Mouse (Mus musculus): Measurements from ENCODE around the gene Ankrd33b. TPM values are rescaled to one million over a fixed set of nuclear protein-coding genes. Genes with fewer than 3 reads are reported as not detected.

Gene Ankrd33b
- total RNA-seq (2021) = 1 to 10 TPM; 1.6 to 2.1 TPM
- long read RNA-seq, experiment 1, partial matches to known transcripts = 0 of 1 reads
- long read RNA-seq, experiment 1, other reads (novel, unspliced or antisense) = 1 of 1 reads
- long read RNA-seq, experiment 2, full-length matches to known transcripts = 4 of 4 reads
- long read RNA-seq, experiment 2, partial matches to known transcripts = 0 of 4 reads
- long read RNA-seq, experiment 2, other reads (novel, unspliced or antisense) = 0 of 4 reads

DNA sequence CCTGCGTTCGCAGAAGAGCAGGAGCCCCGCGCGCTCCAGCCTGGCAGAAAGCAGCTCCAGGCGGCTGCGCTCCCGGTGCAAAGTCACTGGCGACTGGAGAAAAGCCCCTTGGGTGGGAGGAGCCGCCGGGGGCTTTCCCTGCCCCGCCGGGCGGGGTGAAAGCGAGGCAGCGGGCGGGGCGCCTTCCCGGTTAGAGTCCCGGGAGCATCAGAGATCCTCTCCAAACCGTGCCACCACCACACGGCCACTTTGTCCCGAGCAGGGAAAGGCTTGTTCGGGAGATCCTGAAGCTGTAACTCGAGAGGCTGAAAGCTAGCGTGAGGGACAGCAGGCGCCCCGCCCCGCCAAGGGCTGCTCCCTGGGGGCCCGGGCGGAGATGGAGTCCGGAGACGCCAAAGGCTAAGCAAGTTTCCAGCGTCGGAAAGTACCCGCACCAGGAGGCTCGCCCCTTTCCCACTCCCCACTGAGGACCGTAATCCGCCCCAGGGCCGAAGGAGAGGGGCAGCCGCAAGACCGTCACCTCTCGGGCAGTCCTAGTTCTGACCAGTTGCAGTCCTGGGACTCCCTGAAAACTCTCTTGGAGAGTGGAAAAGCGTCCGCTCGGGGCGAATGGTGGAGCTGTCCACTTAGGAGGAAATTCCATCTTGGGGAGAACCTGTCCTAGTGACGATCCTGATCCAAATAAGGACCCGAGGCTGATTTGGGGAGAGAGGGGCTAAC lies at the start of gene Ankrd33b:
TSS of gene Ankrd33b (minus strand) at position 246 of the 720 bp plus-strand sequence.
- peak; percentile 56 for DNase-seq

DNA sequence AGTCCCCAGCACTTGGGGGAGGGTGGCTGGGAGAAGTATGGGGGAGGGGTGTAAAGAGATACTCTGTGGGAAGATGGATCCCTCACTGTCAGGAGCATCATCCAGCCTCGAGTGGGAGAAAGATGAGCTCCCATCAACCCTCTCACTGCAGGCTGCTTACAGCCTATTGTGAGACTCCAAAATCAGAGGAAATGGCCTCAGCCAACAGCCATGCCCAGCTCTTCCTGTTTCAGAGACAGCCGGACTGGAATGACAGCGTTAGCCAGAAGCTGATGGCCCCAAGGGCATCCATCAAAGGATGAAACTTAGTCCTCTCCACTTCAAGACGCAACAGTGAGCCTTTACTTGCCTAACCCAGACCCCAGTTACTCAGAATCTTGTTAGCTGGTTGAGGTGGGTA lies 47.7 kb upstream of the Ankrd33b start:
- no peak for DNase-seq

DNA sequence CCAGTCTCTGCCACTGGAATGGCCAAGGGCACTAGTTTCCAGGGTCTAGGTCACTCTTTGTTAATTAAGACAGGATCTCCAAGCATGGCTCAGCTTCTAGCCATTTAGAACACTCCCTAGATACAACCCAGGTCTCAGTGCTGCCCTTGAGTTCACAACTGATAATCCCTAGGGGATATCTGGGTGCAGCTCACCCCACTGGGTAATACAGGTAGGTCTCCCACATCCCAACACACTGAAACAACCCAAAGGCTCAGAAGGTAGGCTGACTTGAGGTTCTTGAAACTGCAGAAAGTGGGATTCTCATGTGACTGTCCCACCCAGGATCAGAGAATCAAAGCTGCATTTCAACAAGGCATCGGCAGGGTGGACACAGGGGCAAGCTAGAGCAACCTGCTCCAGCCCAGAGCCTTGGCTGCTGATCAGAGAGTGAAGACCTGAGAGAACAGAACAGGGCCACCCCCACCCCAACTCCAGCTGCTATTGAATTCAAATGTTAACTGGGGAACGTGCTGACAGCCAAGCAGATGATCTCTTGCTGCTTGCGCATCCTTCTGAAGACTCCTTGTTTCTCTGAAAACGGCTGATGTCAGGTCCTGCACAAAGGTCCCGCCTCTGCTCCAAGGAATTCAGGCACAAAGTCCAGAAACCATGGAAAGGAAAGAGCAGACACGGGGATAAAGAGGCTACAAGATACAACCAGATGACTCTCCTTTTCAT lies 46.8 kb upstream of the Ankrd33b start:
- DNase-seq = no peak

- no peak for DNase-seq
These were observed 46.1 kb upstream of the Ankrd33b start for GRCm38 (mm10) chr15:31413662-31414061.

DNA sequence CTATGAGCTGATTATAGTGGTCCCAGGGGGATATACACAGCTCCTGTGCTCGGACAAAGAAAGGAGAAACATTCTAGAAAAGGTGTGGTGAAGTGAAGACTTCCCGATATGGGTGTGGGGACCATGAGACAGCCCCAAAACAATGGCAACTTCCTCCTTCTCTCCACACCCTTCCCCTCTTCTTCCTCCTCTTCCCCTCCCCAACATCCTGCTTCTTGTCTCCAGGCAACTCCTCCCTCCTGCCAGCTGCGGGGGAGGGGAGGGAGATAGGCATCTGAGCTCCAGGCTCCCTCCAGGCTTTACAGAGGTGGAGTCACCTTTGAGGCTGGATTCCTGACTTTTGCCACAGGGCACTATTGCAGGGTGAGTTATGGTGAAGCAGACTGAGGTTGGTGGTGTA lies 45.4 kb upstream of the Ankrd33b start:
- peak; percentile 13 for DNase-seq

- DNase-seq = no peak
These were observed 44.9 kb upstream of the Ankrd33b start for GRCm38 (mm10) chr15:31412436-31412835.

GRCm38 (mm10) chr15:31407490-31407889 lies 40.0 kb upstream of the Ankrd33b start:
- DNase-seq = no peak

DNA sequence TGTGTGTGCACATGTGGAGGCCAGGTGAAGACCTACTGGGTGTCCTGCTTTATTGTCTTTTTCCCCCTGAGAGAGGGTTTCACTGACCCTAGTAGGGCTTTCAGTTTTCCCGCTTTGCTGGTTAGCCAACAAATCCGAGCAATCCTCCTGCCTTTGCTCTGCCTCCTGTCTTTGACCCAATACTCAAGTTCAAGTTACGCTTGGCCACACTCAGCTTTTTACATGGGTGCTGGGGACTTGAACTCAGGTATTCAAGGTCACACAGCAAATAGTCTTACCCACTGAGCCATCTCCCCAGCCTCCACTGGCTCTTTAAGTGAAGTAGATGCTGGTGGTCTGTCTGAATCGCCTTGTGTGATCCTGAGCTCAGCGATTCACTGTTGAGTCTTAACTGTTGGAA lies 39.4 kb upstream of the Ankrd33b start:
- no peak for DNase-seq

DNA sequence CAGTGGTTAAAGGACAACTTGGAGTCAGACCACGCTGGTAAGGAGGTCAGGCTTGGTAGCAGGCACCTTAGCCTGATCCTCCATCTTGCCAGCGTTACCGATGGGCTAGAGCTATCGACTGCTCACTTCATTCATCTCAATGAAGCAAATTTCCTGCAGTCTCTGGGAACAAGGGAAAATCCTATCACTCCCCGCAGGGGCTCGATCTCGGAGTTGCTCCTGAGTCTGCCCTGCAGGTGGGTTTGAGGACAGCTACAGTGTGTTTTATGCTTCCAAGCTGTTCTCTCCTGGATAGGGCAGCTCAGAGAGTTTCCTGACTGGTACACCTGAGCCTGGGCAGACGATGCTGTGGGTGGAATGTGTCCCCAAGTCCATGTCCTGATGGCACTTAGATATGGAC lies 36.8 kb upstream of the Ankrd33b start:
- no peak for DNase-seq

- DNase-seq = no peak
These were observed 34.8 kb upstream of the Ankrd33b start for GRCm38 (mm10) chr15:31402200-31402892.

GRCm38 (mm10) chr15:31400974-31401373 lies 33.4 kb upstream of the Ankrd33b start:
- no peak for DNase-seq

- DNase-seq = no peak
These were observed 31.2 kb upstream of the Ankrd33b start for GRCm38 (mm10) chr15:31398769-31399168.

DNA sequence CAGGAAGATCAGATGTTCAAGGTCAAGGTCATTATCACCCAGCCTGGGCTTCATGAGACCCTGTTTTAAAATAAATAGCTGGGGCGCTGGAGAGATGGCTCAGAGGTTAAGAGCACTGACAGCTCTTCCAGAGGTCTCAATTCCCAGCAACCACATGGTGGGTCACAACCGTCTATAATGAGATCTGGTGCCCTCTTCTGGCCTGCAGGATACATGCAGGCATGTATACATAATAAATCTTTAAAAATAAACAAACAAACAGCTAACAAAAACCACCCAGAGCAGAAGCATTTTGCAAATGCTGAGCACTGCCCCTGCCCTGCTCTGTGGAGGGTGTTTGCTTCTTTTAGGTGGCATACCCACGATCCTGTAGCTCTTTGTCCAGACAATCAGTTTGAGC lies 29.9 kb upstream of the Ankrd33b start:
- no peak for DNase-seq

GRCm38 (mm10) chr15:31396755-31397154 lies 29.2 kb upstream of the Ankrd33b start:
- DNase-seq = no peak

DNA sequence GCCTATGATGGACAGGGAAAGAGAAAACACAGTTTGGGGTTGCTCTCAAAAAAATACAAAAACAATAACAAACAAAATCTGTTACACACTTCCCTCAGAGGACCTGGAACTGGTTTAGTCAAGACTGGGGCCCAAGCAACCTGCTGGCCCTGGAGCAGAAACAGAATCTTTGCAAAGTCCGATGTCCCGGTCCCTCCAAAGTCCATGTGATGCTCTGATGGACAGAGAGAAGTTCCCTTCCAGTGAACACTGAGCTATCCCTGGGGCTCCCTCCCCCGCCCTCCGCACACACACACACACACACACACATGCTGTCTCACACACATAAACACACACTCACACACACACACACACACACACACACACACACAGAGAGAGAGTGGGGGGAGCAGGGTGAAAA lies 28.5 kb upstream of the Ankrd33b start:
- DNase-seq = no peak

- no peak for DNase-seq
These were observed 25.9 kb upstream of the Ankrd33b start for GRCm38 (mm10) chr15:31393402-31393801.

DNA sequence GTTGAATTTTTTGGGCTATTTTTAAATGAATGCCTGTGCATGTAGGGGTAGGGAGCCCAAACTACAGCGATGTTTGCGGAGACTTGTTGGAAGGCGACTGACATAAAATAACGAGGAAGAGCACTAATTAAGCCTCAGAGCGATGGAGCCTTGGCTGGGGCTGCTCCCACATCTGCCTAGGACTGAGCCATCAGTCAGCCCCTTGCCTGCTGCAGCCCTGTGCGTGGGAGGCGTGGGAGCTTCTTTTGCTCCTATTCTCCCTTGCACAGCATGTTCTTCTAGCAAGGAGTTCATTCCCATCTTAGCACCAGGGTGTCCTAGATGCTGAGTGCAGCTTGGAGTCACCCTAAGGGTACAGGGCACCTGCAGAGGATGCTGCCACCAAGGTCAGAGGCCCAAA lies 25.2 kb upstream of the Ankrd33b start:
- DNase-seq = no peak

- DNase-seq = no peak
These were observed 24.6 kb upstream of the Ankrd33b start for GRCm38 (mm10) chr15:31392135-31392534.

DNA sequence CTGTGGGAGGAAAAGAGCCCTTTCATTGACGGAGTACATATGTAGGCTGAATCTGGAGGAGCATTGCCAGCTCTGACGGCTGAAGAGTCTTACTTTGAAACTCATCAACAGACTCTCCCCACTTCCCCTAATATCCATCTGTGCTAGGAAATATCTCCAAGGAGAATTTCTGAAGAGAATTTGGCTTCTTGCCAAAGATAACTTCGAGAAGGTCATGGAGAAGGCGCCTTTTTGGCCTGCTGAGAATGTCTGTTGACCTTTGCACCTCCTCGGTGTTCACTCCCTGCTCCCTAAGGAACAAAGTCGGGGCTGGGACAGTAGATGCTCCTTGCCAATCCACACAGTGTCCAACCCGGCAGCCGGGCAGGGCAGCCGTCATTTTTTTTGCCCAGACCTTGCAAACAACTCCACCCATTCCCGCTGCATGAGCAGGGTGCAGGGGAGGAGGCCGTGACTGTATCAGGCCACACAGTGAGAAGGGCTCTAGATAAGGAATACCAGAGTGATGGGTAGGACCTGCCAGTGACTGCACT lies 14.5 kb upstream of the Ankrd33b start:
- peak; percentile 58 for DNase-seq

DNA sequence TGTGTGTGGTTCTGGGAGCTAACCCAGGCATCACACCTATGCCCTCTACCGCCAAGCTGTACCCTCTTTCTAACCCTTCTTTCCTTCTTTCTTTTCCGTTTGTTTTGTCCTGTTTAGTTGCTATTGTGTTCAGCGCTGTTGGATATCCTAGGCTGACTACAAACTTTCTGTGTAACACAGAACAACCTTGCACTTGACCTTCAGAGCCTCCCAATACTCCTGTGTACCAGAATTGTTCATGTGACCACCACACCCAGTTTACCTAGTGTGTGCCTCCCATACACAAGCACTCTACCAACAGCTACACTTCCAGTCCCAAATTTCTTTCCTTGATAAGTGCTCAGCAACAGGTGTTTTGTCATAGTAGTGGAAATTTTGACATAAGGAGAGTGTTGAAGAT lies 11.9 kb upstream of the Ankrd33b start:
- no peak for DNase-seq

DNA sequence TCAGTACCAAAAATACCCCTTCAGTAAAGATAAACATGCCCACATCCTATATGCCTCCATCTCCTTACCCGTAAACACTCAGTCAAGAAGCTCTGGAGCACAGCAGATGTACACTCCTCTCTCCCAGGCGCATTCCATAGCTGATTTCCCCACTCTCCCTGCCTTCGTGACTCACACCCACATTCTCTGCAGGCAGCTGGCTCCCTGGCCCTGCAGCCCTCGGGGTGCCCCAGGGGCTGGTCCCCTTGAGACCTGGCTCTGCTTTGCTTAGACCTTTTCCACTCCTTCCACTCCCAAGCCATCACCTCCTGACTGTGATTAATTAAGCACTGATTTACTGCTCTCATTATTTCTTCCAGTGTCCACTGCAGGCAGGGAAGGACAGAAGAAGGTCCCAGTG lies 7.7 kb upstream of the Ankrd33b start:
- peak; percentile 45 for DNase-seq

DNA sequence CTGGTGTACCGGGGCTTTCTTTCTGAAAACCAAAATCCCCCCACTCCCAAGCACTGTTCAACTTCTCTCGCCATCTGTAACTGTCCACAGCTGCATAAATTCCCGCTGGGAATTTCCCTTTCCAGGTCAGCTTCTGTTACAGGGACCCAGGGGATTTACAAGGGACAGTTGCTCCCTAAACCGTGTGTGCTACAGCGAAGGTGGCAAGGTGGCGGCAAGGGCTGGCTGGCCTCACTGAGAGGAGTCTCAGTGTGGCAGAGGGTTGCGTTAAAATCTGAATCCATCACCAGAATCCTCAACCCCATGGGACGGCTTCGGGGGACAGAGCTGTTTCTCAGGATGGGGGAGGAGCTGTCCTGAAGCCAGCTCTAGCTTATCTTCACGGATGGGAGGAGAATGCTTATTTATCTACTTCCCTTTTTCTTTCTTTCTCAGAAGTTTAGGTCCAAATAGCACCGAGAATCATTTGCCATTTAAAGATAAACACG lies 1.6 kb upstream of the Ankrd33b start:
- DNase-seq = no peak

Measured in adrenal gland, postnatal 10 days (tissue).